Mouse (Mus musculus): ENCODE measurements around the gene Sez6l. TPM values are rescaled to one million over a fixed set of nuclear protein-coding genes. Genes with fewer than 3 reads are reported as not detected.

The Sez6l gene
- total RNA-seq, 2 experiments from 2014 or later = not detected

GRCm38 (mm10) chr5:112591706-112592105 is 14.7 kb upstream of the Sez6l start:
- ATAC-seq (replicated peaks; ENCODE audit: poor library complexity, severe bottlenecking) = no peak

- ATAC-seq (replicated peaks; ENCODE audit: poor library complexity, severe bottlenecking) = no peak
Observed at GRCm38 (mm10) chr5:112586071-112586470, 9.1 kb upstream of the Sez6l start.

- ATAC-seq (replicated peaks; ENCODE audit: poor library complexity, severe bottlenecking) = no peak
Observed at GRCm38 (mm10) chr5:112584155-112584769, 7.3 kb upstream of the Sez6l start.

- no peak for ATAC-seq (replicated peaks; ENCODE audit: poor library complexity, severe bottlenecking)
Observed at GRCm38 (mm10) chr5:112583304-112583703, 6.3 kb upstream of the Sez6l start.

GRCm38 (mm10) chr5:112577750-112578149 is 765 bp upstream of the Sez6l start:
- ATAC-seq (replicated peaks; ENCODE audit: poor library complexity, severe bottlenecking) = no peak

GRCm38 (mm10) chr5:112576361-112576992 is 508 bp downstream of the Sez6l start:
- no peak for ATAC-seq (replicated peaks; ENCODE audit: poor library complexity, severe bottlenecking)

GRCm38 (mm10) chr5:112575151-112575915 is 1.7 kb downstream of the Sez6l start:
- no peak for ATAC-seq (replicated peaks; ENCODE audit: poor library complexity, severe bottlenecking)

- ATAC-seq (replicated peaks; ENCODE audit: poor library complexity, severe bottlenecking) = peak; percentile 46; the same call in 1 of the 2 replicates
Observed at GRCm38 (mm10) chr5:112573916-112574315, 3.1 kb downstream of the Sez6l start.

- ATAC-seq (replicated peaks; ENCODE audit: poor library complexity, severe bottlenecking) = no peak
Observed at GRCm38 (mm10) chr5:112572217-112572616, 4.8 kb downstream of the Sez6l start.

GRCm38 (mm10) chr5:112565489-112565888 is 11.5 kb downstream of the Sez6l start:
- no peak for ATAC-seq (replicated peaks; ENCODE audit: poor library complexity, severe bottlenecking)

- no peak for ATAC-seq (replicated peaks; ENCODE audit: poor library complexity, severe bottlenecking)
Observed at GRCm38 (mm10) chr5:112565083-112565482, 11.9 kb downstream of the Sez6l start.

- ATAC-seq (replicated peaks; ENCODE audit: poor library complexity, severe bottlenecking) = no peak
Observed at GRCm38 (mm10) chr5:112560869-112561499, 16.0 kb downstream of the Sez6l start.

- no peak for ATAC-seq (replicated peaks; ENCODE audit: poor library complexity, severe bottlenecking)
Observed at GRCm38 (mm10) chr5:112560139-112560538, 16.8 kb downstream of the Sez6l start.

- no peak for ATAC-seq (replicated peaks; ENCODE audit: poor library complexity, severe bottlenecking)
Observed at GRCm38 (mm10) chr5:112557396-112557795, 19.6 kb downstream of the Sez6l start.

GRCm38 (mm10) chr5:112556640-112557039 is 20.3 kb downstream of the Sez6l start:
- no peak for ATAC-seq (replicated peaks; ENCODE audit: poor library complexity, severe bottlenecking)

GRCm38 (mm10) chr5:112554508-112554907 is 22.5 kb downstream of the Sez6l start:
- no peak for ATAC-seq (replicated peaks; ENCODE audit: poor library complexity, severe bottlenecking)

- no peak for ATAC-seq (replicated peaks; ENCODE audit: poor library complexity, severe bottlenecking)
Observed at GRCm38 (mm10) chr5:112552786-112553185, 24.2 kb downstream of the Sez6l start.

GRCm38 (mm10) chr5:112551975-112552728 is 24.8 kb downstream of the Sez6l start:
- ATAC-seq (replicated peaks; ENCODE audit: poor library complexity, severe bottlenecking) = no peak

- ATAC-seq (replicated peaks; ENCODE audit: poor library complexity, severe bottlenecking) = no peak
Observed at GRCm38 (mm10) chr5:112548846-112549620, 28.0 kb downstream of the Sez6l start.

Data from granulocyte monocyte progenitor cell, adult 5-6 weeks (primary cell).